Mouse (Mus musculus) heart, adult 2 months (tissue): ENCODE results near the gene Igf2bp3.

Experiments used
- CTCF ChIP-seq: fragments of 200-600 bp; IDR thresholded peaks from 2 replicates; pipeline ENCODE4 v1.8.1; 2022; ENCODE audit warnings: antibody characterized with exemption, mild to moderate bottlenecking, moderate library complexity
- EP300 ChIP-seq: fragments of 200-500 bp; IDR thresholded peaks from 2 replicates; pipeline ENCODE4 v1.6.1; 2011; ENCODE audit warnings: low read depth, low read length, control low read depth; ENCODE audit not compliant: insufficient read depth

DNA sequence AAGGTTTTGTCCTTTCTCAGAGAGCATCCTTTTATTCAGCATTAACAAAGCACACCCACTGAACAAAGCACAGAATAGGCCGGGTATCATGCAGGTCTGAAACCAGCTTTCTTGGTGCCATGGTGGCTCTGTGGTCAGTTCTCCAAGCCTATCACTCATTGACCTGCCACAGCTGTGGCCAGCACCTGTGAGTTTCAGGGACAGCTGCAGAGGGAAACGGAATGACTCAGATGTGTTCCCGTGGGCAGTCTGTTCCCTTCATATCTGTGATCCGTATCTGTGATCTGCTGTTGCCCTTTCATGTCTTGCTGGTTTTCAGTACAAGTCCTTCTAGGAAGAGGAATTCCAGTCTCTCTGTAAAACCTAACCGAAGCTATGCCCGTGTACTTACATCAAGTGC is 168.3 kb downstream of the Igf2bp3 start:
- TF ChIP-seq CTCF (no peak), EP300 (no peak)
